Mouse (Mus musculus) fibroblast of lung, adult 2 months (primary cell): ENCODE measurements around the gene Olfr763.
"Not testable (repeated sequence)": the region's sequence is repeated elsewhere in the genome, so short reads cannot be mapped to it uniquely, and the experiment has no call there.

Experiments used
- DNase-seq: peaks from one replicate; pipeline ENCODE4 v3.0.0-alpha.2; 2011; ENCODE audit warnings: low read depth

Olfr763 gene

GRCm38 (mm10) chr10:129039796-129040195, 29.2 kb downstream of the Olfr763 start, which contains the start of gene Olfr764-ps1:
Olfr764-ps1 (minus strand) TSS chr10:129039896.
- no peak for DNase-seq

- not testable (repeated sequence) for DNase-seq
Measured at GRCm38 (mm10) chr10:129049898-129050297, 39.3 kb downstream of the Olfr763 start, which contains the start of gene Olfr765. Olfr765 (minus strand) TSS chr10:129049998.
